Mouse (Mus musculus) cerebellum, postnatal 4 days (tissue): ENCODE measurements around the gene Dppa3.

ENCODE experiments used
- DNase-seq, 2 experiments: peaks; one replicate each; pipeline ENCODE4 v3.0.0; 2022; ENCODE audit warnings: low spot score in 2 of 2, mixed read lengths in 1 of 2

Dppa3 gene

DNA sequence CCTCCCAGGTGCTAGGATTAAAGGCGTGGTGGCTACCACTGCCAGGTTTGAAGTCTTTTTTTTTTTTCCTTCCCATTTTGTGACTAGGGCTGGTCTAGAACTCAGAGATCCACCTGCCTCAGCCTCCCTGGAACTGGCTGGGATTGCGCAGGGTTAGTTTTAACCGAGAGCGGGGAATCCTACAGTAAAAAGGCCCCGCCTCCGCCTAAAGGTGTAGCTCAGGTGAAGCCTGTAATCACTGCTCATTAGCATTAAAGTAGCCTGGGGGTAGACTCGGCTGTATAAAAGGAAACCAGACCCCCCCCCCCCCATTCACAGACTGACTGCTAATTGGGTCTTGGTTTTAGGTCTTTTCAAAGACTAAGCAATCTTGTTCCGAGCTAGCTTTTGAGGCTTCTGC lies at the start of gene Dppa3:
Gene Dppa3, plus strand, starts transcription at position 301 of the 400 bp plus-strand sequence.
- no peak for DNase-seq

DNA sequence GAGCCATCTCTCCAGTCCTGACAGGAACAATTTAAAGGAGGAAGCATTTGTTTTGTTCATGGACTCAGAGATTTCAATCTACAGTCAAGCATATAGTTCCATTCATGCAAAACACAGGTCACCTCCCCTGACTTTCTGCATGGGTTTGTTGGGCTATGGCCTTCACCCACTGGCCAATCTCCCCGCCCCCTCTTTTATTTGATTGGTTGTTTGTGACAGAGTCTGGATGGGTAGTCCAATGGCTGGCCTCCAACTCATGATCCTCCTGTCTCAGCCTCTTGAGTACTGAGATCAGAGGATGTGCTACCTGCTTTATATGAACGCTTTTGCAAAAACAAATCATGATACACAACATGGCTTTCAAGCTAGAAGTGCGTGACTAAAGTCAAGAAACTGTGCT lies 49.2 kb upstream of the Dppa3 start:
- DNase-seq: no peak

DNA sequence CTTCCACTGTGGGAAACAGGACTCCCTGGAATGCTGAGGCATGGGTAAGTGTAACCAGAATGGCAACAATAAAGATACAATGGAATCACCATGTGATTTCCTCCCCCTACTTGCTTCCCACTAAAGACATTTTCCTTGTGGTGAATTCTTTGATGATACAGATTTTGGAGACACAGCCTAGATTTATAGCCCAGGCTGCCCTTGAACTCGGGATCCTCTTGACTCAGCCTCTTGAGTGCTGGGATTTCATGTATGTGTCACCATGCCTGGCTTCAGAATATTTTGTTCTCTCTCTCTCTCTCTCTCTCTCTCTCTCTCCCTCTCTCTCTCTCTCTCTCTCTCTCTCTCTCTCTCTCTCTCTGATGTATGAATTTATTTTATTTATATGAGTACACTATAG lies 47.1 kb upstream of the Dppa3 start:
- DNase-seq: no peak

DNA sequence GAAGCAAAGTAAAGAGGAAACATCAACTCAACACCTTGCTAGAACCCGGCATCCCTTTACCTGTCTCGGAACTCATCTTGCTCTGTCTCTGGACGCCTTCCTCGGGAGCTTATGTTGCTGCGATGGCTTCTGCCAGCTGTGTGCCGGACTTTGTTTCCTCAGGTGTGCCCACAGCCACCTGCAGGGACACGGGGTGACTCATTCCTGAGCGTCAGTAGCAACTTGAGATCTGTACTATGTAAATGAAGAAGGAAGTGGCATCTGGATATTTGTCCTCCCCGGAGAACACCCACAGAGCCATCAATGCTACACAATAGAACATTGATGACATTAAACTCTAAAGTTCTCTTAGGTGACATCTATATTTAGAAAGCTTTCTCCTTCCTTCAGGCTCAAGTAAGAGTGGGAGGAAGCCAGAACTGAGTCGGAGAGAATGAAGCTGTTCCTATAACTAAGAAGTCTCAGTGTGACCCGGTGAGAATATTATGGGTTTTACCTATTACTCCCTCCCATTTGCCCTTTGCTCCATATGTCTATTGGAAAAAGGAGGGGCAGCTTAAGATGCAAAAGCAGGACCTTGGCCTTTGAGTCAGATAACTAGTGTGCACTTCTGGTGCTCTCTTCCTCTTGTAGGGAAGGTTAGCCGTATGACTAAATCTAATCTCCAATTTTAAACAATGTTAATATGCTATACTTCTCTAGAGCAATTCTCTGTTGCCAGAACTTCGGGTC lies 35.0 kb upstream of the Dppa3 start:
- no peak for DNase-seq

DNA sequence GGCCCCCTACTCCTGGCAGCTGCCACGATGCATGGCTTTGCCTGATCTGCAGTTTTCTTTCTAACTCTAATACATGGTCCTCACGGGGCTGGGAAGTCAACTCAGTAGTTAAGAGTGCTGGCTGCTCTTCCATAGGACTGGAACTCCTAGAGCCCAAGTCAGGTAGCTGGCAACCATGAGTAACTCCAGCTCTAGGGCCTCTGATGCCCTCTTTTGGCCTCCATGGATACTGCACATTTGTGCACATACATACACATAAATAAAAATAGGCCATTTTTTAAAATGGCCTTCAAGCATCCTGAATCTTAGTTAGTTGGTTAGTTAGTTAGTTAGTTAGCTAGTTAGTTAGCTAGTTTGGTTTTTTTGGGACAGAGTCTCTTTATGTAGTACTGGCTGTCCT lies 33.3 kb upstream of the Dppa3 start:
- DNase-seq: no peak

DNA sequence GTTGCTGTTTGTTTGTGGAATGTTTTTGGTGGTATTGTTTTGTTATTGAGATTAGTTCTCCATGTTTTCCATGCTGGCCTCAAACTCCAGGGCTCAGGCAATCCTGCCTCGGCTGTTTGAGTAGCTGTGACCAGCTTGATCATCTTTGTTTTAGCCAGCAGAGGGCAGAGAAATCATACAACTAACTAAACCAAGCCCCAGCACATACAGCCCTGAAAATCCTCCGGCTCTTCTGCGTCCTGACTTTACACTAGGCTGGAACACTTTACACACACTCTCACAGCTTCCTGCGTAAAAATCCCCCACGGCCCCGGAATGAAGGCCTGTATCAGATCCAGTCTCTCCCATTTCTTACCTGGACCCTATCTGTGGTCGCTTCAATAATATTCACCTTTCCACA lies 30.6 kb upstream of the Dppa3 start:
- DNase-seq: peak in 1 of 2 experiments; percentile 22

DNA sequence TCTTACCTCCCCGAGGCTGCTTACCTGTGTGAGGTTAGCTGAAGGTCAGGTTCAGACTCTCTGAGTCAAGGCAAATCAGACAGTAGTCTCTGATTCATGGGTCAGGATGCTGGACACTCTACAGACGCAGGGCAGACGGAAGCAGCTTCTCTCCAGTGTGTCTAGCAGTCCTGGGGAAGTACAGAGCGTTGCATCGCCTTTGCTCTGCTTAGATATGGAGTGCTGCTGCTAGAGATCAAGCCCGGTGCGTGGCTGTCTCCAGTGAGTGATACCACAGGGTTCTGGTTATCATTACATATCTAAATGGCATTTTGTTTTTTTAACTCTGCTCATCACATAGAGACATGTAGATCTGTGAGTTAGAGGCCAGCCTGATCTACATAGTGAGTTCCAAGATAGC lies 29.6 kb upstream of the Dppa3 start:
- no peak for DNase-seq

DNA sequence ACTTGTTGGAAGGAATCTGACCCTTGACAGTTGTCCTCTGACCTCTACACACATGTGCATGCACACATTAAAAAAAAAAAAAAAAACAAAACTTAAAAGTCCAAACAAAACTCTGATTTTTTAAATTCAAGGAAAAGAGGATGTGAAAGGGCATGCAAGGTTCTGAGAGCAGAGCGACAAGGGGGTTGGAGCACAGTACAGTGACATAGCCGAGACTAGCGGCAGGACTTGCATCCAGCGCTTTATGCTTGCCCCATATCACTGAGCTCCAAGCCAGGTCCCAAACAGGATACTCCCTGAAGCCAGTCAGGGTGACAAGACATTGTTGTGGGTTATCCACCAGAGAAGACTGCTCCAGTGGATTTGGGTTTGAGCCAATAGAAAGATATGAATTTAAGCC lies 28.2 kb upstream of the Dppa3 start:
- DNase-seq: no peak

DNA sequence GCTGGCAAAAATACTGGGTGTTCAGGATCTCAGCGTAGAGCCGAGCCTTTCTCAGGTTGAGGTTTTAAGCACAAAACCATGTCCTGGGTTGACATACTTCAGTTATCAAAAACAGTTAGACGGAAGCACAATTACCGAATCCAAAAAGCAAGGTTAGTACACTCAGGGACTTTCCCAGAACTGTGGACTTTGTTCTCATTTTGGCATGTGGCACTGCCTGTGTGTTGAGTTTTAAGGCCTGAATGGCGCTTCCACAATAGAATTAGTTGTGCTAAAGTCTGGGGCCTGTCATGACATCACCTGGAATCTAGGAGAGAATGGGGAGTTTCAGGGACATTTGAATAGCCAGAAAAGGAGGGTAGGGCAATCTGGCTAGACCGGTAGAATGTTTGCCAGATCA lies 27.8 kb upstream of the Dppa3 start:
- DNase-seq: no peak

DNA sequence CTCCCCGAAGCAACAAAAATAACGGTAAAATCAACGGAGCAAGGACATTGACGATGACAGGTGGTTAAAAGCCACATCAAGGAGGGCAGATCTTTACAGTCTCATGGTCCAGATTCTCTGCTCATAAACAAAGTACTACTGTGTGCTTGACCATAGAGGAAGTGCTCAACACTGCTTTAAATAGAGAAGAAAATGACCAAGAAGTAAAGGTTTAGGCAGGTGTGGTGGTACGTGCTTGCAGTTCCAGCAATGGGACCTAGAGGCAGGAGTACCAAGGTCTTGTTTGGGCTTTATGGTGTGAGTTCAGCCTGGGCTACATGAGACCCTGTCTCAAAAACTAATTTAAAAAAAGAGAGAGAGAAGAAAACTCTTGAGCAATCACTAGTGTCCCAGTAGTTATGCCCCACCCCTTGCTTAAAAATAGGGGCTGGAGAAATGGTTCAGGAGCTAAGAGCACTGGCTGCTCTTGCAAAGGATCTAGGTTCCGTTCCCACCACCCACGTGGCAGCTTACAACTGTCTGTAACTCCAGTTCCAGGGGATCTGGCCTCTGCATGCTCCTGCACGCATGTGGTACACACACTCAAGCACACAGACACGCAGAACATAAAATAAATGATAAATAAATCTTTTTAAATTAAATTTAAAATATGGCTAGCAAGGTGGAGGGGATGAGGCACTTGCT lies 27.0 kb upstream of the Dppa3 start:
- no peak for DNase-seq

DNA sequence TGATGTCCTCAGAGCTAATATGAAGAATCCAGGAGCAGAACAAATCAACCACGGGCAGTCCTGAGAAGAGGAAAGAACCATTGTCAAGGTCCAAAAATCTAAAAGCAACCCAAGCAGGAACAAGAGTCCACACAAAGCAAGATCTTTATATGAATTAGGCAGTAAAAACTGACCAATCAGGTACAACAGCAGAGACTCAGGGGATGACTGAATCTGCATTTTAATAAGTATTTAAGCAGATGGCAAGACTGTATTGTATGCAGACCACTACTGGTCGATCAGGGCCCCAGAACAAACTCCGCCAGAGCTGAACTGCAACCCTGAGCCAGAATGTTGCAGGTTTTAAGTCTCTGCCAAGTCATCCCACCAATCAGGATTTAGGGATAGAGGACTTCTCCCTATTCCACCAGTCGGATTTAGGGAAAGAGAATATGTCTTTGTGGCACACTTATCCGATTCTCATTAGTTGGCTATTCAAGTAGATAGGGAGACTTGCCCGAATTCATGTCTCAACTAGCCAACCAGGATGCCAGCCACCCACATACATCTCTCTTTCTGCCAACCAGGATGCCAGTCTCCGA lies 26.1 kb upstream of the Dppa3 start:
- DNase-seq: no peak

DNA sequence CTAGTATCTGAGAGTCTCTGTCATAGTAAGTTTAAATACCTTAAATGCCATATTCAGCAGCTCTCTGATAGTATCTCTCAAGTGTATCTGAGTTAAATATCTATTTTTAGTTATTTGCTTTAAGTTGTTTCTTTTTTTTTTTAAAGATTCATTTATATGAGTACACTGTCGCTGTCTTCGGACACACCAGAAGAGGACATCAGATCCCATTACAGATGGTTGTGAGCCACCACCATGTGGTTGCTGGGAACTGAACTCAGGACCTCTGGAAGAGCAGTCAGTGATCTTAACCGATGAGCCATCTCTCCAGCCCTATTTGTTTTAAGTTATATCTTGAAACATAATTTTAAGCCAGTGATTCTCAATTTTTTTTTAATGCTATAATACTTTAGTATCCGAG lies 25.2 kb upstream of the Dppa3 start:
- no peak for DNase-seq

DNA sequence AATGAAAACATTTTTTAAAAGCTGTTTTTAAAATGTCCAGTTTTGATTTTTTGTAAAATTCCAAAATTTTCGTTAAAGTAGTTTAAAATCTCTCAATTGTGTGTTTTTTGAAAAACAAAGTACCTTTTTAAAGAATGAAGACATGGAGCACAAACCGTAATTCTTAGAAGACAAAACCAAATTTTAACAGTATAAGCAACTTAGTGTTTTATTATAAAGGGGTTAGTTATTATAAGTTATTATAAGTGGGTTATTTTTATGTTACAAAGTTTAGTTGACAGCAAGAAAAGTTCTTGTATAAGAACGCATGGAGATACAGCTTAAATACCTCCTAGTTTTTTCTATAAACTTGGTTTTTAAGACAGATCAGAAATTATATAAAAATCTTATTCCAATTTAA lies 24.6 kb upstream of the Dppa3 start:
- no peak for DNase-seq

DNA sequence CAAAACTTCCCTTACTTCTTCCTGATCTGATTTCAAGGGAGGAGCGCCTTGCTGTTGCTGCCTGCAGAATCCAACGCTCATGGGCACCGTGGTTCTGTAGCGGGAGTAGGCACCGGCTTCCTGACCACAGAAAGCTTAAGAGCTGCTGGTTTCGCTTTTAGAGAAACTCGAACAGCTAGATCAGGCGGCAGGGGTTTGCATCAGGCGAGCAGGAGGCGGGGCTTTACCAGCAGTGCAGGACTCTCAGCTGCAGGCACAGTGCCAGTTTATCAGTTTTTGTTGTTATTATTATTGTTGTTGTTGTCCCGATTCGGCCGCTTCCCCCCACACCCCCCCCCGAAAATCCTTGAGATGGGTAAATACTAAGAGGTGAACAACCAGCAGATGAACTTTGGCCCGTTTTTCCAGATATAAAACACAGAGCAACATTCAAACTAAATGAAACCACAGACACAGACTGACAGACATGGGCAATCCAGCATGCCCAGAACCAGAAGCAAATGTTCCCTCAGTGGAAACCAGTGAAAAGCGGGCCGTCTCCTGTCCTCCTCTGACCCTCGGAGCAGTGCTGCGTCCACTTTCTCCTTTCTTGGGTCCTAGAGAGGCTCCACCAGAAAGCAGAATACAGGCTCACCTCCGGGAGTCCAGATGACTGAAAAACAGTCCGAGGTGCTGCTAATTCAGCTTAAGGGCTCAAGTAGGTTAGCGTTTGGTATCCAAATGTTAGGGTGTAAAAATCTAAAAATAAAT lies 23.8 kb upstream of the Dppa3 start, which contains the start of gene Apobec1:
Gene Apobec1, minus strand, starts transcription at position 203 of the 750 bp plus-strand sequence.
- DNase-seq: peak; percentile 21 to 29

DNA sequence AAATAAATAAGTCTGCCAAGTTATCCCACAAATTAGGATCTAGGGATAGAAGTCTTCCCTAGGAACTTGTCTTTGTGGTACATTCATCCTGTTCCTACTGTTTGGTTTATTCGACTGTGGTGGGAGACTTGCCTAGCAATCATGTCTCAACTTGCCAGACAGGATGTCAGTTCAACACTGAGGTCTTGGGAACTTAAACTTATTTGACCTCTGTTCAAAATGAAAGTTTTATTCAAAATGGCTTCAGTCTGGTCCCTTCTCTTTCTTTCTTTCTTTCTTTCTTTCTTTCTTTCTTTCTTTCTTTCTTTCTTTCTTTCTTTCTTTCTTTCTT lies 23.3 kb upstream of the Dppa3 start:
- DNase-seq: no peak

DNA sequence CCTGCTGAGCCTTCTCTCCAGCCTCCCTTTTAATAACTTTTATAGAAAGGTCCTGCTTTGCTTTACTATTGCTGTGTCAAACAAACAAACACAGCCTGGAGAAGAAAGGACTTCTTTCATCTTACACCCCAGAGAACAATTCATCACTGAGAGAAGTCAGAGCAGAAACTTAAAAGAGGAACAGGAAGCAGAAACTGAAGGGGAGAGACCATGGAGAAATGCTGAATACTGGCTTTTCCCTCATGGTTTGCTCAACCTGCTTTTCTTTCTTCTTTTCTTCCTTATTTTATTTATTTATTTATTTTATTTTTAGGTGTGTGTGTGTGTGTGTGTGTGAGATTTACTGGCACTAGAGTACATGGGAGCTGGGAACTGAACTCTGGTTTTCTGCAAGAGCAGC lies 21.9 kb upstream of the Dppa3 start:
- DNase-seq: no peak

DNA sequence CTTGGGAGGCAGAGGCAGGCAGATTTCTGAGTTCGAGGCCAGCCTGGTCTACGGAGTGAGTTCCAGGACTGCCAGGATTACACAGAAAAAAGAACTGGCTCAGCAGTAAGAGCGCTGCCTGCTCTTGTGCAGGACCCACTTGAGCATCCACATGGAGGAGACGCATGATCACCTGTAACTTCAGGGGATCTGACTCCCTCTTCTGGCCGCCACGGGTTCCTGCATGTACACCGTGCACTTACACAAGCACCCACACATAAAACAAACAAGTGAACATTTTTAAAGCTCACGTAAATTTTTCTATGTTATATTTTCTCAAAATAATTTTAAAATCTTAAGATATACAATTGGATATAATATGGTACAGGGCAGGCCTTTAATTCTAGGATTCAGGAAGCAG lies 20.7 kb upstream of the Dppa3 start:
- DNase-seq: no peak

DNA sequence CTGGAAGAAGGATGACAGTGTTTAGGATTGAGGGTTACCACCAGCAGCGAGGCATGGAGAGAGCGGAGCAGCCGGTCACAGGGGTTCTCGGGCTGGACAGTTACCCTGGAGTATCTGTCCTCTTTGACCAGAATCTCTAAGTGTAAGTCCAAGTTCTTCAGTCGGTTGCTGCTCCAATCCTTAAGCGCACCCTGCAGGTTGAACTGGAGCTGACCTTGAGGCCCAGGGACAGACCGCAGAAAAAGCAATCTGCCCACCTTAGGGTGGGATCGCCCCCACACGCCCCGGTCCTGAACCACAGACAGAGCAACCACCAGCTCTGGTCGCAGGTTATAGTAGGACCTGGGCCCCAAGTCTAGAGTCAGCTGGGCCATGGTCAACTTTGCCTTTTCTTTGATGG lies 19.5 kb upstream of the Dppa3 start:
- DNase-seq: no peak

DNA sequence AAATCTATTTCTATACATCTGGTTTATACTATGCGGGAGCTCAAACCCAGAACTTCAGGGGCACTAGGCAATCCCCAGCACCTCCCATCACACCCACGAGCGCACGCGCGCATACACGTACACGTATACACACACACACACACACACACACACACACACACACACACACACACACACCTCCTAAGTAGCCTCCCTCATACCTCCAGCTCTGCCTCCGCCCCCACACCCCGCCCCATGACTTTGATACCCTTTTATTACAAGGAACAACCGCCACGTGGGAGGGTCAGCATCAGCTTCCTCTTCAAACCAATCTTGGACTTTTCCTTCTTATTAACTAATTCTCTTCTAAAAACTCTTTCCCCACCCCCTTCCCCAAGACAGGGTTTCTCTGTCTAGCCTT lies 18.5 kb upstream of the Dppa3 start:
- no peak for DNase-seq

DNA sequence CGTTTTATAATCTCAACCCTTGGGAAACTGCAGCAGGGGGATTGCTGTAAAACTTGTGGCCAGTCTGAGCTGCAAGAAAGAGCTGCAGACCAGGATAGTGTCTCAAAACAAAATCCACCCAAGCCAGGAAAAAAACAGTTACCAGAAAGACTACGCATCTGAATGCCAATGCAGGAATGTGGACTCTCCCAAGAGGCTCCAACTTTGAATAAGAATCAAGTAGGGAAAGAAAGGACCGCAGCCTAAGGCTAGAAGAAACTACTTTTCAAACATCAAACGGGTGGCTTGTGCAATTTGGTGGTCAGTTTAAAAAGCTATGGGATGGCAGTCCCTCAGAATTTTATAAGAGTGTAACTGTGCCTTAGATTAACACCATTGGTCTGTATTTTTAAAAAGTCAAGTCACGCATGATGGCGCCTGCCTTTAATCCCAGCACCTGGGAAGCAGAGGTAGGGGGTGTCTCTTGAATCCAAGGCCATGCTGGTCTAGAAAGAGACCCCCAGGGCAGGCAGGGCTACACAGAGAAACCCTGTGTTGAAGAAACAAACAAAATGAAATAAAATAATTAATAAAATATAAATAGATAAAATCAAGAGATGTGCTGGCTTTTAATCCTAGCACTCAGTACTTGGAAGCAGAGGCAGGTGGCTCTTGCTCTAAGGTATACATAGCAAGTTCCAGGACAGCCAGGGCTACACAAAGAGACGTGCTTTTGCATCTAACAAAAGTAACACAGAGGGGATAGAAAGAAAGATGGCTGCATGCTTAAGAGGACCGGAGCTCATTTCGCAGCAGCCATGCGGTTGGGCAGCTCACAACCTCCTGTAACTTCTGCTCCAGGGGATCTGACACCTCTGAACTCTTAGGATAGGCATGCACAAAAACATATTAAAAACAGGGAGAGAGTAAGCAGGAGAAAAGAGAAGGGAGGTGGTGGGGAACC lies 17.5 kb upstream of the Dppa3 start:
- no peak for DNase-seq

DNA sequence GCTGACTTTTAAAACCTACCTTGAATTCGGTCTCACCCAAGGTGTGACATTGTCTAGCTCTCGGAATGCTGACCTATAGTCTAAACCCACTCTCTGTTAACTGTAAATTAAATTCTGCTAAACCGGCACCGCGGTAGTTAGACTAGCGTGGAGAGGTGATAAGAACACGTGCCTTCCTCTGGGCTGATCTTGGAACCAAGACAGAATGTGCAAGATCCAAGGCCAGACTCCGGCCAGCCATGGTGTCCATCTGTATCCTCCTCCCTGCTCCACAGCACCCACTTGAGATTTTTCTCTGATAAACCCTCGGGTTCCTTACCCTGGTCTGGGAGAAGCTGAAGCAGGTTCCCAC lies 16.9 kb upstream of the Dppa3 start:
- no peak for DNase-seq

DNA sequence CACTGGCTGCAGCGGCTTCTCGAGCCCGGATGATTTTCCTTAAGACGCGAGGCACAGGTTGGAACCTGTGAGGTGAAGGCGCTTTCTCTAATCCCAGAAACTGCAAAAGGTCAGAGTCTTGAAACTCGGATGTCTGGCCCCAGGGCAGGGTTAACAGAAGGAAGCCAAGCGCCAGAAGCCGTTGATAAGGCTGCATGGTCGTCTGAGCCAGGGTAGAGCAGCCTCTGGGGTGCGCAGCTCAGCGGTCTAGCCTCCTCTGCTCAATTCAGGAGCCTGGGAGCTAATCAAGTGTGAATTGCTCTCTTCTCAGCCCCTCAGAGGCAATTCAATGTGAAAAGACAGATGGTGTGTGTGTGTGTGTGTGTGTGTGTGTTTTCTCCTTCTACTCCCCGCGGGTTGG lies 16.4 kb upstream of the Dppa3 start, which contains the start of gene Gdf3:
Gene Gdf3, minus strand, starts transcription at position 317 of the 400 bp plus-strand sequence.
- DNase-seq: peak in 1 of 2 experiments; percentile 22
